Mouse (Mus musculus): ENCODE measurements around the gene Pde10a. TPM values are rescaled to one million over a fixed set of nuclear protein-coding genes. Genes with fewer than 3 reads are reported as not detected.

Pde10a gene
- total RNA-seq, 2 experiments from 2014 or later = 7.5 to 8.4 TPM

DNA sequence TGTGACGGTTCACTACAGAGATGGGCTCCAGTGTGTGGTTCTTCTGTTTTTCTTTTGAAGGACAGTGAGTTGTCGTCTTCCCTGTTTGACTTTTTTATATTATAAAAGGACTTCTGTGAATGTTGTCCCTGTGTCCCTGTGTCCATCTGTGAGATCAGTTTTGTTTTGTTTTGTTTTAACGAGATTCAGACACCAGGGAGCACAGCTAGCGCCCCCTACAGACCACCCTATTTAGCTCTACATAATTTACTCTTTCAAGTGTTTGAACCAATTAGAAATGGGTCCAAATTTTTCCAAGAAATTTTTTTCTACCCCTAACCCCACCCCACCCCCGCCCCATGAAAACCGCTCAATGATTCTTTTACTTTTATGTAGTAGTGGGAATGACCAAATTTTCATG is 205.9 kb downstream of the Pde10a start:
- DNase-seq (ENCODE audit: low spot score in 2 of 2) = no peak

DNA sequence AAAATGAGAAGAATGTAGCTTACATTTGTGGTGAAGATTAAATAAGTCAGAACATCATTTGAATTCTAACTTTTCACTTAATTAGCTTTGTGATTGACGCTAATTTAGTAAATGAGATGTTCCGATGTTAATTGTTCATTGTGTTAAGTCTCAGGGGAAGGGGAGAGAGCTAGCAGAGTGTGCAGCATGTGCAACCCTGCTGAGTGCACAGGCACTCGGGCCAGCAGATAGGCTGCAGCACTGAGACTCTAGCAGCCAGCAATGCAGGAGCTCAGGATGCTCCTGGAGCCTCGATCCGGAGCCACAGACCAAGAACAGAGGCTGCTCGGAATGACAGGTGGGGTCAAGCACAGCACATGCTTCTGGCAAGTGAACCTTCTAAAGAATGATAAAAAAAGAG is 211.1 kb downstream of the Pde10a start:
- no peak for DNase-seq (ENCODE audit: low spot score in 2 of 2)

DNA sequence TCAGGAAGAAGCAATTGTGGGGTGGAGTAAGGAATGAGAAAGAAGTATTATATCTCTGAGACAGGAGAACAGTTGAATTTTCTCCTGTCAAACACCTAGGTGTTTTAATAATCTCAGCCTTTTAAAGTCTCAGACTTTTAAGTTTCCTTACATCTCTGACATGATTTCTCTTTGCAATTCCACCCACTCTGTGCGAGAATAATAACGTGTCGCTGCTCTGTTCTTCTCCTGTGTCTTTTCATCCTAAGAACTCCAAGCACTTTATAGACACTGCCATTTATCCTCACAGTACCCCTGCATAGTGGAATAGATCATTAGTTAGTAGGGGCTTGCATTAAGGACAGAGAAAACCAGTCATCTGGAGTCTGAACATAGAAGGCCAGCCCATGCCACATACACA is 217.6 kb downstream of the Pde10a start:
- DNase-seq (ENCODE audit: low spot score in 2 of 2) = no peak

DNA sequence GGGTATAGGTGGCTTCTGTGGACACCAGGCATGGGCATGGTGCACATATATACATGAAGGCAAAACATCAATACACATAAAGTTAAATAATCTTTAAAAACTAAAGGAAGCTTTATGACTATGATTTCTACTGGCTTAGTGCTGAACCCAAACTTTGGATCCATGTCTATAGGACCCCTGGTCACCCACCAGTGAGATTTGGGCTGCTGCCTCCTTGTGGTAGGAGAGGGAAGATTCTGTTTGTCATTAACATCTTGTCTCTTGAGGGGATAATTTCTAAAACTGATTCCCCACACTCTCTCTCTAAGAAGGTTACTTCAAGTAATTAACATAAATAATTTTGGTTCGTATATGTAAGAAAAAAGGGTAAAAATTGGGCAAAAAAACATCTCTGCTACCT is 220.2 kb downstream of the Pde10a start:
- no peak for DNase-seq (ENCODE audit: low spot score in 2 of 2)

DNA sequence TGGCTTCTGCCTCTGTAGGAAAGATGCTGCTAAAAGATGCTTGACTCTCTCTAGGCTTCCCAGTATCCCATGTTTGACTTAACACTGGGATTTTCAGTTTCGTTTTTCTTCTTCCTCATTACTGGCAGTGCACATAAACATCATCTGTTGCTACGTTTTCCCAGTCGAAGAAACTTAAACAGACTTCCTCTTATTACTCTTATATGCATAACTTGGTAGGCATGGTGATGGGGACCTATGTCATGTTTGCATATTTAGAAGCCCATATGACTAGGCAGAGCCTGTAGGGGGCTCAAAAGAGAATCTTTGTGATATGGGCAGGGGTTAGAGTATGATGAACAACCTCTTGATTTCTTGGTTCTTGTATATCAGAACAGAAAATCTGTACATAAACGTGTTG is 224.3 kb downstream of the Pde10a start:
- no peak for DNase-seq (ENCODE audit: low spot score in 2 of 2)

DNA sequence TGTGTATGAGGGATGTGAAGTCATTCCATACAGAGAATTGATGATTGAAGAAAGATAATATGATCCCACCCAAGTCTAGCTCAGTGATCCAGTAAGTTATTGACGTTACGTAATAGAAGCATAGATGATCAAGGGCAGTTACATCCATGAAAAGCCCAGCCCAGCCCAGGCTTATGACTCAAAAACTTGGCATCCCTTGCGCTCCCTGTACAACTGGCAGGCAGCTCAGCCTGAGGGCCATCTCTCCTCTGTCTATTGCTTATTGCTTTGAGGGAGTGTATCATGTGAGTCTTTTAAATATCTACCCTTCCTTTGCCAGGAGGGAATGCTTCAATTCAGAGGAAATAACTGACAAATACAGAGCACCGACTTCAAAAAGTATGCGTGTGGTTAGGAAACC is 232.4 kb downstream of the Pde10a start:
- DNase-seq (ENCODE audit: low spot score in 2 of 2) = no peak

DNA sequence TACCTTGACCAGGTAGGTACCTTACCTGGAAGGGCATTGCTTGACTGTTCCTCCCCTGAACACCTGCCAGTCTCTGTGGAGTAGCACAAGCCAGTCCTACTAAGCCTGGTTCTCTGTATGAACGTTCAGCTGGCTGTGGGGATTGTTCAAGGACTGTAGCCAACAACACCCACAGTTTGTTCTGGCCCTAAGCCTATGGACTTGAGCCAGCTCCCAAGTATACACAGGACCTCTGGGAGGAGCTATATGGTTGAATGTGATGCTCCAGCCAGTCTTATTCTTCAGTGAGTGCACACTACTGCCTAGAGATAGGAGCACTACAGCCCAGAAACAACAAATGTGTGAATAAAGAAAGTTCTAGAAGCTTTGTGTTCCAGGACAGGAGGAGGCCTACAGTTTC is 238.1 kb downstream of the Pde10a start:
- DNase-seq (ENCODE audit: low spot score in 2 of 2) = no peak

DNA sequence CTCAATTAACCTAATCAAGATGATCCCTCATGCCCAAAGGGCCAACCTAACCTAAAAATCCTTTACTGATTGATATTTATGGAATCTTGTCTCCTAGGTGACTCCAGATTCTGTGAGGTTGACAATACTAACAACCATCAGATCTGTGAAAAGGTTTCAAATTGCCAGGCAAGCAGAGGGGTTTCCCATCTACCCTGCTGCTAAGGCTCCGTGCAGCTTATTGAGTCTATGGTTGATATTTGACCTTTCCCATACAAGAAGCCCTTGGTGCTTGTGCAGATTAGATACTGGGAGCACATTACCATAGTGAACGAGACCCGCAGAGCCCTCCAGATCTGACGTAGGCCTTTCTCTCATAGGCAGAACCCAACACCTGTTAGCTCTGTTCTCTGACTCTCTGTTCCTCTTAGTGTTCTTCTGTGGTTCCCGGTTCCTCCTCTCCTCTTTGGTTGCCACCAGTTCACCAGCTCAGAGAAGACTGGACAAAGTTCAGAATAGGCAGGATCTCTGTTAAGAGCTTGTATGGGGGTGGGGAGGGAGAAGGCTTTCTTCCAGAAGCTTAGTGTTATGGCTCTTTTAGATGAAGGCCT is 240.9 kb downstream of the Pde10a start:
- DNase-seq (ENCODE audit: low spot score in 2 of 2) = no peak

DNA sequence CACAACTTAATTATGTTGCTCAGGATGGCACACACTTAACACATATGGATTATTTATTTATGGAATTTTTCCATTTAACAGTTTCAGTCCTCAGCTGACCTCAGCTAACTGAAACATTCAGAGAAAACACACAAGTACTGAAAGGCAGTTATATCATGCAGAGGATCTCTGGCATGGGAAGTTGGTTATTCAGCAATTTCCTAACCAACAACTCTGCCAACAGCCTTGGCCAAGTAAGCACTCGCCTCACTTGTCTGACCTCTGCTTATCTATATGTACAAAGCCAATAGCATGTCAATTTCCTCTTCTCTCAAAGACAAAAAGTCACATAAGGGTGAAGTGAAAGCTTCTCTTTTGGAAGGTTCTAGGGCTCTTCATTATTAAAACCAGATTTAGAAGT is 244.0 kb downstream of the Pde10a start:
- no peak for DNase-seq (ENCODE audit: low spot score in 2 of 2)

DNA sequence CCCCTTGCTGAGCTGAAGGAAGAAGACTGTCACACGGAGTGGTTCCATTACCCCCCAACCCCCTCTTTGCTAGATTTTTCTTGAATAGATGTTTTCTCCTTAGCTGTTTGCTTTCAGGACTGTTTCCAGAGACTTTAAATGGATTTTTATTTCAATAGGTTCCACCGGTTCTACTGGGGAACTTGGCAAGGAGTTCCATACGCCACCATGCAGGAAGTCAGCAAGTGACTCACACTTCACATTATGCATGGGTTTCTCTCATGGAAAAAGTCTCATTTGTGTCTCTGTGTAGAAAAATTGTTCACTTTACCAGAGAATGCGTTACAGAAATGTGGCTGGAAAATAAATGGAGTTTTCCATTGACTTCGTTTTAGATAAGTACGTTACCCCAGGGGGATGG is 248.2 kb downstream of the Pde10a start:
- DNase-seq (ENCODE audit: low spot score in 2 of 2) = no peak

DNA sequence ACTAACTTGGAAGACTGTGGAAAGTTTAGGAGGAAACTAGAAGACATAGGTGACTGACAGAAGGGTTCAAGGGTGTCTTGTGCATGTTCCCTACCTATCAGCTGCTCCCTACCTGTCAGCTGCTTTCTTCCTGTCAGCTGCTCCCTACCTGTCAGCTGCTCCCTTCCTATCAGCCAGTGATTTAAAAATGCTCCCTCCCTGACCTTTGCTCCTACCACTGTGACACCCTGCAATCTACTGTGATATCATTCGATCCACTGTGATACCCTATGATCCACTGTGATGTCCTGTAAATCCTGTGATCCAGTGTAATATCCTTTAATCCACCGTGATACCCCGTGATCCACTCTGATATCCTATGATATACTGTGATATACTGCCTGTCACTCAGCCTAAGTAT is 249.1 kb downstream of the Pde10a start:
- no peak for DNase-seq (ENCODE audit: low spot score in 2 of 2)

DNA sequence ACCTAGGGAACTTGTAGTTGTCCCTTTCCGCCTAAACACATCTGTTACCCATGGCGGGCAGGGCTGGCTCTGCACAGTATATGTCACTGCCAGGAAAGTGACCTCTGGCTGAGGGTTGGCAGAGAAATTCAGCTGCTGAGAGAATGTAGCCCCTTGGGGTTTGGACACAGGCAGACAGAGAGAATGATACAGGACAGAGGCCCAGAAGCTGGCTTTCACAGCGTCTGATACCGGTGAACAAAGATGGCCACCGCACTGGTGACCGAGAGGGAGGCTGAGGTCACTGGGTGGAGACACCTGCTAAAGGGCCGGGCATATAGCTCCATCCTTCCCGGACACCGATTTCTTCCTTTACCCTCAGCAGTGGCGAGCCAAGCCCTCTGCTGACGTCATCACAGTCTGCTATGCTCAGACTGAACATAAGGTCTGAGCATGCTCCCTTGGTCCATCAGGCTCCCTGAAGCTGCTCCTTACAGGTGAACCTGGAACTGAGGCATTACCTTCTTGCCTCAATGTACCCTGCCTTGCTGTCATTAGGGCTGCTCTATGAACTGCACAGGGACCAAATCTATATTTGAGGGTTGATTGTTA is 250.5 kb downstream of the Pde10a start:
- DNase-seq (ENCODE audit: low spot score in 2 of 2) = no peak

DNA sequence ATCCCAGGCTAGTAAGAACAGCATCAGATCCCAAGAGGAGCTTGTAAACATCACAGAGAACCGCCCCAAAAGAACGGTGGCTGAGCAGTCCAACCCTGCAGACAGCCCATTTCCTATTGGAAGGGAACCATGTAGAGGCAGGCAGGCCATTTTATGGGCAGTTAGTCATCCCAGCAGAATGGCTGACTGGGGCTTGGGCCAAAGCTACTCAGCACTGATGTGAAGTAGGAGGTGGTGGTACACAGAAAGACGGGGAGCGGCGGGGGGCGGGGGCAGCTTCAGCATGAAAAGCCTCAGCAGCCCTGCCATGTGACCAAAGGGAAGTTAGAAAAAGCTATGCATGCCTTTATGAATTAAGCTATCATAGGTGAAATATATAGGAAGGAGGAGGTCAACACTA is 252.5 kb downstream of the Pde10a start:
- no peak for DNase-seq (ENCODE audit: low spot score in 2 of 2)

DNA sequence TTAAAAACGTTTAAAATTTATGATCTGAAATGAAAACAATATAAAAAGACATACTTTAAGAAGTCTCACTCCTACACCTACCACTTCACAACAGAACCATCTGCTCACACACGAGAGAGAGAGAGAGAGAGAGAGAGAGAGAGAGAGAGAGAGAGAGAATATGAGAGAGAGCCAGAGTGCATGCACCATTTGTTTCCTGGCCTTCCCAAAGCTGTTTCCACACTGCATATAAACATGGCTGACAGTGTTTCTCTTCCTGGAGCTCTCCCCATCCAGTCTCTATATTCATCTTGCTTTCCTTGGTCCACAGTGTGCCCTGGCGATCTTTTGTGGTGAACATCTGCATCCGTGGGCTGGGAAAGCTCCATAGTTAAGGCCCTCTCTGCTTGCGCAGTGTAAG is 253.7 kb downstream of the Pde10a start:
- no peak for DNase-seq (ENCODE audit: low spot score in 2 of 2)

DNA sequence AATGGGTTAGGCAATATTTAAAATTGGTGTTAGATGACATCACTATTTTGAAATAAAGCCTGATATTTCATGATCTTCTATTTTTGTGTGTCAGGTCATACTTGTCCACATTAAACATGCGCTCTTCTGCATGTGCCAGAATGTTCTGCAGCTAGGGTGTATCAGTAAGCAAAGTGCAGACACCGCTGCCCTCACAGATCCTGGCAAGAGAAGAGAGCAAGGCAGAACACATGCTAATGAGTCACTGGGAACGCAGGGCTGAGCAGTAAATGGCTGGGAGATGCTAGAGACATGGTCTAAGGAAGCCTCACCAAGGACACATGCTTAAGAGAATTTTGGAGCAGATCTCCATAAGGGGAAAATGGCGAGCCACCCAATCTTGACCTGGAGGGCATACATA is 255.3 kb downstream of the Pde10a start:
- DNase-seq (ENCODE audit: low spot score in 2 of 2) = no peak

DNA sequence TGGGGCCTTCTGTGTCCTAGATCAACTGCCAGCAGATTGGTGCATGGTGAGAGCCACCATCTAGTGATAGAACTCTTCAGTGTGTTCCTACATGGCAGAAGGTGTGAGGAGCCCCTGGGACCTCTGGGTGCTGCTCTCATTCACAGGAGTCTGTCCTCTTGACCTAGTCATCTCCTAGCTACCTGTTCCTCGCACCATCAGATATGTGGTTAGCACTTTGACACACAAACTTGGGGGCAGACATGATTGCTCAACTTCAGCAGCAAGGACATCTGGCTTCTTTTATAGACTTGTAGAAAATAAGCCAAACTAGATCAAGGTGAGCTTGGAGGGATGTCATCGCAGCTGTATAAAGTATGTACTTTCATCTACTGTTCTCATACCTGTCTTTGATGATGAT is 255.9 kb downstream of the Pde10a start:
- DNase-seq (ENCODE audit: low spot score in 2 of 2) = no peak

DNA sequence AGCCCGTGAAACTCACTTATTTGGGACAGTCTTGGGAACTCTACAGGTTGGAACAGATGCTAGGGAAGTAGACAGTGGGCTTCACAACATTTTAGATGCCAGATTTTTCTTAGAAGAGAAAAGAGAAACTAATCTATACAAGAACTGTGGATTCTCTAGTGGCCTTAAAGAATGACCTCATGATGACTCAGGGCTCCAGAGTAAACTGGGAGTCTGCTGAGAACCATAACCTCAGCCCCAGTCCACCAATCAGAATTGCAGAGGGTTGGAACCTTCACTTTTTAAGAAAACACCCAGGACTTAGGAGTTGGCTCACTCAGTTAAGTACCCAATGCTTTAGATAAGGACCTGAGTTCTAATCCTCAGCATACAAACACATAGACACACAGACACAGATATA is 256.4 kb downstream of the Pde10a start:
- no peak for DNase-seq (ENCODE audit: low spot score in 2 of 2)

DNA sequence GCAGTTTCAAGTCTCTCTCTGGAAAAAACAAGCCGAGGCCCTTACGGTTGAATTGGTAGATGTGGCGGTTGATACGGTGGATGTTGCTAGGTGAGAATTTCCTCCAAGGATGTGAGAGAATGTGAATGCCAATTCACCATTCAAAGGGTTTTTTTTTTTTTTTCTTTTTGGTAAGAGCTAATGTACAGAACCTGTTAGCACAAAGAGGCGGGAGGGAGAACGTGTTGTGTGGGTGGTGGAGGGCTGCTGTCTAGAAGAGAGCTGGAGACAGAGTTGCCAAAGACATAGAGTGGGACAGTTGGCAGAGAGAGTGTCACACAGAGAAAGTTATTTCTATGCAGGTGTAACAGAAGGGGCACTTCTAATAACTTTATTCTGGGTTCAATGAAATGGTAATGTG is 260.7 kb downstream of the Pde10a start:
- no peak for DNase-seq (ENCODE audit: low spot score in 2 of 2)

DNA sequence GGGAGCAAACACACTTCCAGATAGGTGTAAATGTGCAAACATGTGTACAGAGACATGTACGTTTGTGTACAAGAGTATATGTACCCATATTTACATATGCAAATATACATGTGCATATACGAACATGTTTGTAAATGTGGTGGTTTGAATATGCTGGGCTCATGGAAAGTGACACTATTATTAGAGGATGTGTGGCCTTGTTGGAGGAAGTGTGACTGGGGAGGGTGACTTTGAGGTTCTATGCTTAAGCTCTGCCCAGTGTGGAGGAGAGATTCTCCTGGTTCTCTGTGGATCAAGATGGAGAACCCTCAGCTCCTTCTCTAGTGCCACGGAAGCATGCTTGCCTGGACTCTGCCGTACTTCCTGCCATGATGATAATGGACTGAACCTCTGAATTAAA is 261.3 kb downstream of the Pde10a start:
- DNase-seq (ENCODE audit: low spot score in 2 of 2) = no peak

DNA sequence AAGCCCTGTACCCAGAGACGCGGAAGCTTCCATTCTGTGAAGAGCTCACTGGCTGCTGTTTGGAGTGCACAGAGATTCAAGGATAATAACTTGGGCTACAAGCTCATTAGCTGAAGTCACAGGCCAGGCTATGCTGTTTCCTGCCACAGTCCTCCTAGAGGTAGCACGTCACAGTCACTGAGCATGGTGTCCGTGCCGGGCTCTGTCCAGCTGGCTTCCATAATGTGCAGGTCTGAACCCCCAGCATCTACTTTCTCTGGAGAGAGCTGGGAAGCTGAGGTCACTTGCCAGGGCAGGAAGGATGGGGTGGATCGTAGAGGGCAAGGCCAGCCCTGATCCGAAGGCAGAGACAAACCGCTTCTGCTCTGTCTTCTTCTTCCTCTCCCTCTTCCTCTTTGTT is 262.6 kb downstream of the Pde10a start:
- DNase-seq (ENCODE audit: low spot score in 2 of 2) = no peak

DNA sequence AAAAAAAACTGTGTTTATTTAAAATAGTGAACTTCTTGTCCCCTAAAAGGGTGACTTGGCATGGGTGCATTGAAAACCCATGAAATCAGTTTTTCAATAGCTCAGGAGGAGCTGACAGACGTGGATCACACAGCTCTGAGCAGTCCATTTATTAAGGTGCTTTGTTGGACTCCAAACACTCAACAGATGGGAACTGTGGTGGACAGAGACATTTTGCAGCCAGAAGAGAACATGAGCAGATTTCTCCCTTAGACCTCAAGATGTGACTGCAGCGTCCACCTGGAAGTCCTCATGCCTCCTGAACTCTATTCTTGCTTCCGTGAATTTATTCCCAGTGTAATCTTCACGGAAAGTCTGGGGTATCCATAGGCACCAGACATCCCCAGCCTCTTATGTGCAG is 266.4 kb downstream of the Pde10a start:
- no peak for DNase-seq (ENCODE audit: low spot score in 2 of 2)

DNA sequence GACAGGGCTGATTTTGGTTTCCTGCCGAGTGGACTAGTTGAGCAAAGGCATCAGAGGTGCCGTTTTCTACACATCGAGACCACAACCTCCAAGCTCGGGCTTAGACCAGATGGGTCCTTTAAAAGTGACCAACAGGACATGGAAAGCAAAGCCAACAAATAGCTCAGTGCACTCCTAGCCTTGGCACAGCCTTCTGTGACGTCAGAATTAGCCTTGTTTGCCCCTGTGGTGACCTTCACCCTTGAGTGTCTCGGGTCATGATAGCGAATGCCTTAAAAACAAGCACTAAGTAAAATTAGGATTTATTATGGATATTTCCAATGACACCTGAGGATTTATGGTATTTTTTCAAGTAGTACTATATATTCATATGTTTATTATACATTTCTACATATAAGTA is 267.4 kb downstream of the Pde10a start:
- DNase-seq (ENCODE audit: low spot score in 2 of 2) = no peak

DNA sequence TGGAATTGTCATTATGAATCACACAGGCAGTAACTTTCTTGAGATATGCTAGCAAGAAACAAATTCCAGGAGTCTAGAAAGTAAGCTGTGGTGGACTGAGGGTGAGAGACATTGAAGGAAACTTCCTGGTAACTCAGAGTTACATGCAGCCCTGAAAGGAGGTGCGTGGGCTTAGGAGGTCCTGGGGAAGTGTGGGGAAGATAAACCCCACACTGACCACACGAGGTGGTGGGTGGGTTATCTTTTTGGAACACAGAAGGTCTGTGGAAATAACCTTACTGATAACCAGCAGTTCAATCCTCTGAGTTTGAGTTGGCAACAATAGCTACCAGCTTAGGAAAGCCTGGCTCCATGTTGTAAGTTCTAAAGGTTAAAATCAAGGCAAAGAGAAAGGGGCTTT is 272.5 kb downstream of the Pde10a start:
- no peak for DNase-seq (ENCODE audit: low spot score in 2 of 2)
